Mouse (Mus musculus) midbrain, embryonic 12.5 days (tissue): Measurements from ENCODE around the gene Gm17655. TPM values are rescaled to one million over a fixed set of nuclear protein-coding genes. Genes with fewer than 3 reads are reported as not detected.

Experiments
- ATAC-seq: fragments of 200-750 bp; cut with Nextera tagmentation; 2 replicates; pipeline ENCODE4 v1.8.0; 2017; ENCODE audit warnings: low read depth, moderate TSS enrichment, moderate library complexity; ENCODE audit not compliant: low FRiP score
- H3K27ac ChIP-seq: fragments of 300-500 bp; sonication (generic); replicated peaks from 2 replicates; pipeline ENCODE4 v1.5.1; 2016; ENCODE audit warnings: mild to moderate bottlenecking
- H3K27me3 ChIP-seq: fragments of 300-500 bp; sonication (generic); 2 replicates; pipeline ENCODE4 v1.6.1; 2016; ENCODE audit warnings: mild to moderate bottlenecking
- H3K36me3 ChIP-seq: fragments of 300-500 bp; sonication (generic); 2 replicates; pipeline ENCODE4 v1.6.1; 2016
- H3K4me1 ChIP-seq: fragments of 300-500 bp; sonication (generic); 2 replicates; pipeline ENCODE4 v1.6.1; 2016
- H3K4me2 ChIP-seq: fragments of 300-500 bp; sonication (generic); replicated peaks from 2 replicates; pipeline ENCODE4 v1.6.1; 2016; ENCODE audit warnings: mild to moderate bottlenecking, moderate library complexity
- H3K4me3 ChIP-seq: fragments of 300-500 bp; sonication (generic); 2 replicates; pipeline ENCODE4 v1.5.1; 2016; ENCODE audit warnings: mild to moderate bottlenecking
- H3K9ac ChIP-seq: fragments of 300-500 bp; sonication (generic); replicated peaks from 2 replicates; pipeline ENCODE4 v1.6.1; 2016; ENCODE audit warnings: mild to moderate bottlenecking, moderate library complexity
- H3K9me3 ChIP-seq: fragments of 300-500 bp; sonication (generic); 2 replicates; pipeline ENCODE4 v1.6.1; 2016; ENCODE audit warnings: mild to moderate bottlenecking
- WGBS: fragments of 180-500 bp; shearing (Covaris S2); methylation state at CpG from one replicate; pipeline ENCODE4 v1.1.7; 2016; 5-methylcytosine and 5-hydroxymethylcytosine counted together
- polyA plus RNA-seq: library from polyadenylated mRNA; unstranded; fragments of >200 nt; fragmentation: Nextera tagmentation; extraction: Ambion mirVana; gene quantifications from 2 replicates; pipeline ENCODE4 v1.2.1, GENCODE M21; 2016

Gm17655 gene
- polyA plus RNA-seq, 1 experiment from 2014 or later: 5.2 TPM

GRCm38 (mm10) chr5:110101716-110102347 lies 29.5 kb upstream of the Gm17655 start:
- H3K27ac ChIP-seq: no peak overlapping the region
- peak overlapping the region; percentile 31 for H3K4me3 ChIP-seq
- no peaks in the 10 kb centered on the region for H3K9me3 ChIP-seq
- H3K27me3 ChIP-seq: peaks cover 27% of the 10 kb centered on the region
- ATAC-seq: peak; percentile 23
- H3K4me1 ChIP-seq: peaks cover 30% of the 10 kb centered on the region
- peak overlapping the region; percentile 60 for H3K4me2 ChIP-seq
- H3K36me3 ChIP-seq: peaks cover 37% of the 10 kb centered on the region
- WGBS: 26% methylated on average over 34 of the region's 34 CpGs
- no peak overlapping the region for H3K9ac ChIP-seq

GRCm38 (mm10) chr5:110100921-110101631 lies 28.8 kb upstream of the Gm17655 start:
- Histone ChIP-seq H3K27me3 (peaks cover 27% of the 10 kb centered on the region), H3K9me3 (no peaks in the 10 kb centered on the region), H3K36me3 (peaks cover 34% of the 10 kb centered on the region), H3K4me2 (peak overlapping the region; percentile 60), H3K9ac (no peak overlapping the region; the same call in 1 of the 2 replicates), H3K4me1 (peaks cover 22% of the 10 kb centered on the region), H3K4me3 (peak overlapping the region; percentile 31), H3K27ac (no peak overlapping the region)
- ATAC-seq: peak; percentile 28
- WGBS: 2% methylated on average over 35 of the region's 37 CpGs

GRCm38 (mm10) chr5:110099656-110100580 lies 27.6 kb upstream of the Gm17655 start, which contains the start of gene Plcxd1:
Gene Plcxd1 (plus strand): TSS chr5:110099969.
- peaks cover 27% of the 10 kb centered on the region for H3K27me3 ChIP-seq
- H3K27ac ChIP-seq: no peak within 1 kb of the TSS
- peak within 1 kb of the TSS; percentile 60 for H3K4me2 ChIP-seq
- peaks cover 22% of the 10 kb centered on the region for H3K36me3 ChIP-seq
- peak within 1 kb of the TSS; percentile 31; the same call in 1 of the 2 replicates for H3K4me3 ChIP-seq
- H3K4me1 ChIP-seq: peaks cover 22% of the 10 kb centered on the region
- peak; percentile 6; the same call in 1 of the 2 replicates for ATAC-seq
- H3K9ac ChIP-seq: no peak within 1 kb of the TSS
- WGBS: 6% methylated on average over 25 of the region's 25 CpGs
- no peaks in the 10 kb centered on the region for H3K9me3 ChIP-seq

- H3K4me2 ChIP-seq: no peak overlapping the region
- no peak overlapping the region for H3K4me3 ChIP-seq
- H3K9ac ChIP-seq: no peak overlapping the region
- 30% methylated on average over 1 of the region's 1 CpGs for WGBS
- ATAC-seq: no peak
- H3K27ac ChIP-seq: no peak overlapping the region
- no peaks in the 10 kb centered on the region for H3K9me3 ChIP-seq
- peaks cover 27% of the 10 kb centered on the region for H3K27me3 ChIP-seq
- peaks cover 14% of the 10 kb centered on the region for H3K36me3 ChIP-seq
- peaks cover 25% of the 10 kb centered on the region for H3K4me1 ChIP-seq
These were observed 26.7 kb upstream of the Gm17655 start for GRCm38 (mm10) chr5:110098991-110099477.

GRCm38 (mm10) chr5:110094847-110095213 lies 22.5 kb upstream of the Gm17655 start:
- no peak overlapping the region; the same call in 1 of the 2 replicates for H3K27ac ChIP-seq
- H3K4me1 ChIP-seq: peaks cover 6% of the 10 kb centered on the region
- H3K9me3 ChIP-seq: no peaks in the 10 kb centered on the region
- peak overlapping the region; percentile 71 for H3K4me2 ChIP-seq
- peak overlapping the region; percentile 66 for H3K9ac ChIP-seq
- H3K27me3 ChIP-seq: peaks cover under 1% of the 10 kb centered on the region; the same call in 1 of the 2 replicates
- H3K36me3 ChIP-seq: no peaks in the 10 kb centered on the region
- WGBS: 8% methylated on average over 4 of the region's 4 CpGs
- ATAC-seq: peak; percentile 25
- peak overlapping the region; percentile 54 for H3K4me3 ChIP-seq

GRCm38 (mm10) chr5:110094030-110094846 lies 21.9 kb upstream of the Gm17655 start, which contains the start of gene Gm35315:
Gene Gm35315 (minus strand): TSS chr5:110094420.
- peaks cover 6% of the 10 kb centered on the region for H3K4me1 ChIP-seq
- peak within 1 kb of the TSS; percentile 54 for H3K4me3 ChIP-seq
- peak within 1 kb of the TSS; percentile 71 for H3K4me2 ChIP-seq
- peak; percentile 97 for ATAC-seq
- no peaks in the 10 kb centered on the region for H3K36me3 ChIP-seq
- WGBS: 2% methylated on average over 25 of the region's 25 CpGs
- H3K9ac ChIP-seq: peak within 1 kb of the TSS; percentile 66
- peak within 1 kb of the TSS; percentile 52; the same call in 1 of the 2 replicates for H3K27ac ChIP-seq
- no peaks in the 10 kb centered on the region for H3K9me3 ChIP-seq
- H3K27me3 ChIP-seq: no peaks in the 10 kb centered on the region

- WGBS: 78% methylated on average over 2 of the region's 2 CpGs
- H3K27ac ChIP-seq: no peak overlapping the region
- ATAC-seq: no peak
These were observed 19.2 kb upstream of the Gm17655 start for GRCm38 (mm10) chr5:110091546-110091945.

GRCm38 (mm10) chr5:110086161-110086866 lies 14.0 kb upstream of the Gm17655 start:
- Histone ChIP-seq H3K27ac (no peak overlapping the region), H3K4me1 (no peaks in the 10 kb centered on the region), H3K4me2 (no peak overlapping the region), H3K9me3 (peaks cover 19% of the 10 kb centered on the region), H3K4me3 (no peak overlapping the region), H3K27me3 (no peaks in the 10 kb centered on the region), H3K9ac (no peak overlapping the region), H3K36me3 (no peaks in the 10 kb centered on the region)
- whole genome bisulfite sequencing: 38% methylated on average over 14 of the region's 14 CpGs
- ATAC-seq: no peak

More at GRCm38 (mm10) chr5:110091546-110091945, 19.2 kb upstream of the Gm17655 start:
- Histone ChIP-seq H3K36me3 (no peaks in the 10 kb centered on the region), H3K4me3 (no peak overlapping the region), H3K9me3 (no peaks in the 10 kb centered on the region), H3K4me1 (peaks cover 4% of the 10 kb centered on the region; the same call in 1 of the 2 replicates), H3K4me2 (no peak overlapping the region), H3K9ac (no peak overlapping the region), H3K27me3 (no peaks in the 10 kb centered on the region)

GRCm38 (mm10) chr5:110082961-110083360 lies 10.6 kb upstream of the Gm17655 start:
- H3K27ac ChIP-seq: no peak overlapping the region
- no peak overlapping the region for H3K4me2 ChIP-seq
- H3K4me1 ChIP-seq: no peaks in the 10 kb centered on the region
- ATAC-seq: no peak
- WGBS: 85% methylated on average over 4 of the region's 4 CpGs
- H3K27me3 ChIP-seq: no peaks in the 10 kb centered on the region
- H3K36me3 ChIP-seq: no peaks in the 10 kb centered on the region
- no peak overlapping the region for H3K4me3 ChIP-seq
- peaks cover 37% of the 10 kb centered on the region for H3K9me3 ChIP-seq
- H3K9ac ChIP-seq: no peak overlapping the region

- H3K27me3 ChIP-seq: no peaks in the 10 kb centered on the region
These were observed 14.5 kb downstream of the Gm17655 start for GRCm38 (mm10) chr5:110057637-110058408.

More at GRCm38 (mm10) chr5:110057637-110058408, 14.5 kb downstream of the Gm17655 start:
- WGBS: 4% methylated on average over 19 of the region's 19 CpGs
- Histone ChIP-seq H3K4me2 (peak overlapping the region; percentile 53), H3K36me3 (no peaks in the 10 kb centered on the region), H3K9ac (peak overlapping the region; percentile 59), H3K4me3 (peak overlapping the region; percentile 51), H3K9me3 (peaks cover 11% of the 10 kb centered on the region), H3K27ac (peak overlapping the region; percentile 46; the same call in 1 of the 2 replicates), H3K4me1 (no peaks in the 10 kb centered on the region)
- peak; percentile 97 for ATAC-seq
